15 mouse cellular contexts compared by ENCODE assay signal in the genomic region with DNA sequence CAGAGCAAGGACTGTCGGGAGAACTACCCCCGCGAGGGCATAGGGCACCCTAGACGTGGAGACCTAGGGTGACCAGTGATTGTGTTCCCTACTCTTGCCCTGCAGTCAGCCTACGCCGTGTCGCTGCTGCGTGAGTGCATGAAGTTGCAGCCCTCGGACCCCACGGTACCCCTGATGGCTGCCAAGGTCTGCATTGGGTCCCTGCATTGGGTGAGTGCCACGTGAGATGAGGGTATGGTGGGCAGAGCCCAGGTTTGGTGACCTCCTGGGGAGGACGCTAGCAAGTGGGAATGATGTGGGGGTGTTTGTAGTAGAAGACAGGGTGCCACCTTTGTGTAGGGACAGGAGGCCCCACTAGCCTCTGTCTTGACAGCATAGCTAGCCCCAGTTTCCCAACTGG. TPM values are rescaled to one million over a fixed set of nuclear protein-coding genes. Genes with fewer than 3 reads are reported as not detected.
DNase-seq lines count a peak whose midpoint lies in the region; TF ChIP-seq lines count a peak whose summit lies in the region.
"Had no signal": no experiment of that assay in that cellular context is flagged by ENCODE, and none has a peak within 500 bp of the region (broad histone marks: within the 10 kb centered on the region; RNA-seq: fewer than 3 reads in every experiment).

No protein-coding gene starts in this region.

- H3K27ac ChIP-seq in gastrocnemius, adult 2 months = peak overlapping the region; percentile 76
- peak overlapping the region; percentile 65 for H3K27ac ChIP-seq in left cerebral cortex, adult 2 months
- H3K27ac ChIP-seq in olfactory bulb, adult 2 months (ENCODE audit: insufficient read depth, low read depth, low read length) = peak overlapping the region; percentile 86
- H3K27ac ChIP-seq: forebrain, embryonic 10.5 days; forebrain, embryonic 13.5 days; hindbrain, embryonic 12.5 days; hindbrain, embryonic 15.5 days had no signal

- TF ChIP-seq CTCF in gastrocnemius, adult 2 months (IDR thresholded peaks at IDR 0.05) = no peak
- no peak for TF ChIP-seq CTCF in left cerebral cortex, adult 2 months (IDR thresholded peaks at IDR 0.05)
- no peak for TF ChIP-seq CTCF in olfactory bulb, adult 2 months (IDR thresholded peaks at IDR 0.05; ENCODE audit: insufficient read depth, low read depth, low read length)

- H3K4me3 ChIP-seq in gastrocnemius, adult 2 months = no peak overlapping the region
- H3K4me3 ChIP-seq in left cerebral cortex, adult 2 months = no peak overlapping the region
- H3K4me3 ChIP-seq in olfactory bulb, adult 2 months (ENCODE audit: insufficient read depth, low read depth, low read length) = no peak overlapping the region
- H3K4me3 ChIP-seq: forebrain, embryonic 10.5 days; forebrain, embryonic 13.5 days; hindbrain, embryonic 12.5 days; hindbrain, embryonic 15.5 days had no signal

- WGBS in olfactory bulb, adult 2 months = 95% methylated on average over 12 of the region's 12 CpGs

- DNase-seq in gastrocnemius, adult 2 months = no peak
- DNase-seq in gastrocnemius, postnatal 14 days = no peak
- no peak for DNase-seq in left cerebral cortex, adult 2 months (ENCODE audit: extremely low spot score in 1 of 2, low spot score in 2 of 2)
- no peak for DNase-seq in left cerebral cortex, adult 9 months (ENCODE audit: low spot score in 2 of 2)
- DNase-seq in adrenal gland, postnatal 36 days = no peak
- DNase-seq: adrenal gland, adult 2 months; adrenal gland, postnatal 14 days; cerebellum, adult 11-12 months; cerebellum, postnatal 10 days; gastrocnemius, postnatal 25 days had no signal

- peaks cover 72% of the 10 kb centered on the region for H3K4me1 ChIP-seq in olfactory bulb, adult 2 months (ENCODE audit: control insufficient read depth, insufficient read depth, low read length)

- TF ChIP-seq POLR2A in olfactory bulb, adult 2 months (IDR thresholded peaks at IDR 0.05; ENCODE audit: insufficient read depth, low read depth, low read length) = no peak

- intact Hi-C loops in gastrocnemius, adult 2 months (cut with DNase I) = no loop called here
- intact Hi-C loops in gastrocnemius, postnatal 14 days (cut with DNase I; ENCODE audit: low total_unique reads) = no loop called here
- intact Hi-C loops in left cerebral cortex, adult 2 months (cut with DNase I) = no loop called here

RNA-seq across cellular contexts. Expression of gene Ttc7, which starts 51.5 kb away (rescaled TPM):
- total RNA-seq in gastrocnemius, adult 2 months (2021) = 10 to 100 TPM in 1 of 2 experiments, 1 to 10 TPM in 1; 8.9 to 15.9 TPM
- 10 to 100 TPM; 13.2 to 14.5 TPM for total RNA-seq in gastrocnemius, postnatal 14 days (2021)
- total RNA-seq in left cerebral cortex, adult 2 months (2021) = 10 to 100 TPM; 11.8 to 13.2 TPM
- polyA plus RNA-seq in olfactory bulb, adult 2 months (2012; ENCODE audit: insufficient read depth, insufficient read length, low replicate concordance, missing spikeins) = not detected in 2 replicates
- total RNA-seq in adrenal gland, postnatal 36 days (2021) = 10 to 100 TPM in 1 of 2 experiments, 1 to 10 TPM in 1; 9.5 to 14.3 TPM
